Mouse (Mus musculus) cerebellum, adult 9-11 months (tissue): ENCODE data around the gene Atp8a1.

ENCODE experiments used
- DNase-seq: peaks from one replicate; pipeline ENCODE4 v3.0.0; 2022

Gene Atp8a1

DNA sequence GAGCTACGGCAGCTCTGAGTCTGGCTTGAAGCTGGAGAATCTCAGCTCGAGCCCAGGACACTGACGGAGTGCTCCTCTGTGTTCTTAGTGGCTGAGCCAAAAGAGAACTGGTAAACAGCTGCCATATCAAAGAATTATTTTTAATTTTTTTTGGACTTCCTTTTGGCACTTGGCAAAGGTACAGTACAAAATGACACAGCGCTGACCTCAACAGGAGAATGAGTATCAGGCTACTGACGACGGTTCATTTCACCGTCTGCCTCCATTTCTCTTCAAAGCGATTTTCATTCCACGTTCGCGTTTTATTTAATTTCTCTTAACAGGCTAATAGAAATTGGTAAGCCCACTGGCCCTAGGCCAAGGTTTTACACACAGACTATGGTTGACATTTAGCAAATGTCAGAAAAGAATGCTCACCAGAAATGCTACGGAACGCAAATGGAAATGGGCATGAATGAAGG lies 177.8 kb downstream of the Atp8a1 start:
- DNase-seq, result peak; percentile 27

DNA sequence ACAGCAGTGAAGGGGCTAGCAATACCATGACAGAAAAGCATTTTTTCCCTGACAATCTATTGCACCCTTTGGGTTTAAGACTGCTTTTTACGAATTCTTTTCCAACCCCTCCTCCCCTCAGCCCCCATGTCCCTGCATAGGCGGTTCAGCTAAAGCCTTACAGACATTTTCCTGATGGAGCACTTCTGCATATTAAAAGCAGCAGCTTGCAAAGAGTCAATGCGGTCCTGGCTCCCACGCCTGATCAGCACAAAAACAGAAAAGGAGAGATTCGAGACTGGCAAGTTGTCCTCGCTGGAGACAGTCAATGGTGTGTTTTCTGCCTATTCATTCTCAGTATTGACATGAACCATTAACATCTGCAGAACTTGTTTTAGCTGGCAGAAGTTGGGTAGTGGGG lies 184.5 kb downstream of the Atp8a1 start:
- DNase-seq, result no peak

DNA sequence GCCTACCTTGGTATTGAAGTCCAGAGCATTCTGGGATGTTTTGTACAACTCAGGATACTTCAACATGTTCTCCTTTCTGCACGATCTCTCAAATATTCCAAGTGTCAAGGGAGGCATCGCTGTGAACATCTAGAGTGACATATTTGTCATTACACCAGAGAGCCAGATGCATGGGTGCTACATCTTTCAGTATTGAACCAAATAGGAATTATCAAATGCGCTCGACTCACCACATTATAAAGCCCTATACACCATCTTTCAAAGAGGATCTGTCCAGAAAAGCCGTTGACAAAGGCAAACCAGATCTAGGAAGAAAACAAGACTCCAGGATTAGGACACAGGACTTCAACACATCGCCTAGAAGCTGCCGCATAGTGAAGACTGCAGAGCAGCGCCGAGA lies 187.4 kb downstream of the Atp8a1 start:
- DNase-seq, result no peak

DNA sequence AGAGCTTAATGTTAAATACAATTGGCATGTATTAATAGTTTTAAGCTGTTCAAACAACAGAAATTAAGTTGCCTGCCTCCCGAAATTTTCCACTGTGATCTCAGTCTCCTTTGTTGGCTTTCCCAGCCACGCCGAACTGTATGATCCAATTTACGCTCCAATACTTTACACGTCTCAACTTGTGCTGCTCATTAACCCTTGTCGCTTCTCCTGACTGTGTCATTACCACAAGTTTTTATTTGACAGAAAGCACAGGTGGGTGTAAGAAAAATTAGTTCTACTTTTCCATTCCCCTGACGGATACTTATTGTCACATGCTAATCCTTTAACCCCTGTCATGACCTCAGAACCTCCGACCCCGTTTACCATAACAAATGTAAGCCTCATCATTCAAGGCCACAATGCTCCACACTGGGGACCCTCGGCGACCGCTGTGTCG lies 190.4 kb downstream of the Atp8a1 start:
- no peak for DNase-seq

DNA sequence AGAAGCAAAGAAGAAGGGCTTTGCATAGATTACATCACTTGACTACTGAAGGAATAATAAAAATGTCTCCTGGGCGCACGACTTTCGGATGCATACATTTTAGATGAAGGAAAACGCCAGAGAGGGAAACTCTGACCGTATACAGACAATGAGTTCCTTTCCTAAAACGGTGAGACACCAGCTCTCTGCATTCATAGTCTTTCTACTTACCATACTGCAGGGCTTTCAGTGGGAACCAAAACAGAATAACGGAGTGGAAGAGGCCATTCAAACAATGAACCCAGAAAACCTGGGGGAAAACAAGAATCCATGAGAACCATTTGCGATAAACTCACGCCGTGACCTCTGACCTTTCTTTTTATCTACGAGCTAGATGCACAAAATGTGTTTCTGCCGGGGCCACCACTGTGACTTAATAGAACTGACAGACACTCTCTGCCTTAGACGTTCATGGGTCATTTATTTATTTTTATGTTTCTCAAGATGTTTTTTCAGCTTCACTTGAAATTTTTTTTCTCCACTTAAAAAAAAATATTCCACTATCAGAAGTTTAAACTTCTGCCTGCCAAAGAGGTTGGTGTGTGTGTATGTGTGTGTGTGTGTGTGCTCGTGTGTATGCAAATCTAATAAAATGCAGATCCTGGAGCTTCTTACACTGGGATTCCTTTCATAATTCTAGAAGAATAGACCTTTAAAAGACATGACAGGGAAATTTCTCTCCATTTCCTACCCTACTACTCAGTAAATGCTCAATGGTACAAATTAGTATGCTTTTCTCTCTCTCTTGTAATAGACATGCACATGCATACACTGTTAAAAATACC lies 191.3 kb downstream of the Atp8a1 start:
- DNase-seq, result no peak

DNA sequence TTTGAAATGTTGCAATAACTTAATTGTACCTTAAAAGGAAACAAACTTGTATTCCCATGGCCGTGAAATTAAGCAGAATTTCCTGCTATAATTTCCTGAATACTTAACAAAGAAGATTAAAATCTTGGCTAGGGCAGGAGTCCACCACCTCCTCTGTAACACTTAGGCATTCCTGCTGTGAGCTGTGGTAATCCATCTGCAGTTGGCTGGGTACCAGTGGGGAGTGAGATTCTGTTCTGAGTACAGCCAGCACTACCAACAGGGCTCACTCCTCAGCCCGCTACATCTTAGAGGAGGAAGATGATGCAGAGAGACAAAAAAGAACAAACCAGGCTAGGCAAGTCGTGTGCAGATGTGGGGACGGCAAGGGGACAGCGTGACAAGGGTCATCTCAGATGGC lies 192.7 kb downstream of the Atp8a1 start:
- DNase-seq, result peak; percentile 32

DNA sequence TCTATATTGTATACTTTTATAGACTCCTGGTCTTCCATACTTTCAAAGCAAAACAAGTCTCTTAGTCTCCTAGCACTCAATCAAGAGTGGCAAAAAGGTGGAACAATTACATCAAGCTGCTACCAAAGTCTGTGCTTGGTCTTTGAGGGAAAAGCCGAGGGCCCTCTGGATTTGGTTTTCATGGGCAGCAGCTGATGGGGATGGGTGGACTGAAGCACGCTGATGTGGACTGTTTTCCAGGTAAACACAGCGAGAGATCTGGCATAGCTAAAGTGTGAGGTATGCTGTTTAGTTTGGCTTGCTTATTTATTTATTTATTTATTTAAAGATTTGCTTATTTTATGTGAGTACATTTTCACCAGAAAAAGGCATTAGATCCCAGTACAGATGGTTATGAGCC lies 193.7 kb downstream of the Atp8a1 start:
- no peak for DNase-seq

DNA sequence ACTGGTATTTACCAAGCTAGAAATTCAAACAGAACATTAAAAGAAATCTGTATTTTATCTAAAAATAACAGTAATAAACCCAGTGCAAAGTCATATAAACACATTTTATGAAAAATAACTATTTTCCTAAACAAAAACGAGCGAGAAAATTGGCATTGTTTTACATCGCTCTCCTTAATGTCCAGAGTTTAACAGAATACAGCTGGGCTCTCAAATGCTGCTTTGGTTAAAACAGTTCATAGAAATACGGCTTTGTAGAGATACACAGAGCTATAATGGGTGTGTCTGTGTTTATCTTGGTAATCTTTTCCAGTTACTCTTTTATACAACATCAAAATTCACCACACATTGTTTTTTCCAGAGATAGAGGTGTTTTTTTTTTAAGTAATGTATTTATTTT lies 194.8 kb downstream of the Atp8a1 start:
- DNase-seq, result no peak

DNA sequence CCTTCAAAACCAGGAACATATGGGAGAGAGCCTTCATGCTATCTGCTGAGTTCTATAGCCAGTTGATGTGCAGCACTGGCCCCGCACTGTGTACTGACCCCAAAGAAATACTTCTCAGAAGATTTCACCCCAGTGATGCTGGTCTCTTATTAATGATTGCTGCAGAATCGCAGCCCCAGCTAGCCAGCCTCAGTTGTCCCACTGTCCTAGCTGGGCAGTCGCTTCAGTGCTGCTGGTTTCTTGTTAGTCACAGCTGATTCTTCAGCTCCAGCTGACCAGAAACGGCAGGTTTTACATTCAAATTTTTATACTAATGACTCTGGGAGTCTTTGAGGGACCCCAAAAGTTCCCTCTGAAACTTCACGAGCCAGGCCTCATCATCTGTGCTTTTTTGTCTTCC lies 197.2 kb downstream of the Atp8a1 start:
- no peak for DNase-seq

DNA sequence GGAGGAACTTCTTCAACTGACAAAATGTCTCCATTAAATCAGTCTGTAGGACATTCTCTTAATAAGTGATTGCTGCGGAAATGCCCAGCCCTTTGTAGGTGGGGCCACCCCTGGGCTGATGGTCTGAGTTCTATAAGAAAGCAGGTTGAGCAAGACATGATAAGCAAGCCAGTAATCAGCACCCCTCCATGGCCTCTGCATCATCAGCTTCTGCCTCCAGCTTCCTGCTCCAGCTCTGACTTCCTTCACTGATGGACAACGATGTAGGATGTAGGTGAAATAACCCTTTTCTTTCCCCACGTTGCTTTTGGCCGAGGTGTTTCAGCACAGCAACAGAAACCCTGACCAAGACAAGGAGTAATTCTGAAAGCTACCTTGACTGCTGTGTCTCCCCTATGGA lies 198.1 kb downstream of the Atp8a1 start:
- no peak for DNase-seq

DNA sequence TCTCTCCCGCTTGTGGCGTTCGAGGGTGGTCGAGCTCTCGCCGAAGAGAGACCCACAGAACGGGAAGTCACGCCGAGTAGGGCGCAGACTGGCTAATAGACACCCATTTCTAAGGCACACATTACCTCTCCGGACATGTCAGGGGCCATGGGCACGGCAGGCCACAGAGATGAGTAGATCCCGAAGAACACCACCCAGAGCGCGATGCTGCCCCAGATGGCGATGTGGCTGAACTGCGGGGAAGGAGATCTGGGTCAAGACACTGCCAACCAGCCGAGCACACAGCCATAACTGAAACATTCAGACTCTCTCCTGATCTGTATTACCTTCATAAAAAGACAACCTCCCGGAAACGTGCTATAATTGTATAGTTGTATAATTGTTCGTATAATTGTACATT lies 199.7 kb downstream of the Atp8a1 start:
- no peak for DNase-seq

DNA sequence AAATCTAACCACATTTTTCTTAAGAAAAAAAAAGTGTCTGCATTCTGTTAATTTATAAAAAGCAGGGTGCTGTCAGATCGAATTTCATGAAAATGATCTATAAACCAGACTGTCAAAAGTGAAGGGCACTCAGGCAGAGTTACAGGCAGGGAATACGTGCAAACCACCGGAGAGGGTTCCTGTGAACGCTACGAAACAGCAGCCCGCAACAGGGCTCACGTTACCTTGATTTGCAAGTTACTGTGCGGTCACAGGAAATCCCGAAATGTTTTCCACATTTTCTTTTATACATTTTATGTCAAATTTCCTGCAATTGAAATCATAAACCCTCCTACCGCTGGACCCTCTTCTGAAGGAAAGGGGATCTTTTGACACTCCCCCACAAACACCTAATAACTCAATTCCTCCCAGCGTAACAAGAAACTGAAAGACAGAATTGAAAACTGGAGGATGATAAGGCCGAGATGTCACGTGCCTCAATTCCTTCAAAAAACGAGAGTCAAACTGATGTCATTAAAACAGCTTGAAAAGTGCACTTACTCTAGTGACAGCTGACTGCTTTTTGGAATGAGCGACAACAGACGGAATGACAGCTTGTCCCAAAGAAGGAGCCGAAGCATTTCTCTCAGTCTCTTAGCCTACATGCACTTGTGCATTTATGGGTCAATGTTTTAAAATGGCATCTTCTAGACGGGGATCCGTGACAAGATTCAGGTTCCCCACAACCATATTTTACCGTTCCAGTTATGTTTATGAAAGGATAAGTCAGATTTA lies 200.3 kb downstream of the Atp8a1 start:
- no peak for DNase-seq

DNA sequence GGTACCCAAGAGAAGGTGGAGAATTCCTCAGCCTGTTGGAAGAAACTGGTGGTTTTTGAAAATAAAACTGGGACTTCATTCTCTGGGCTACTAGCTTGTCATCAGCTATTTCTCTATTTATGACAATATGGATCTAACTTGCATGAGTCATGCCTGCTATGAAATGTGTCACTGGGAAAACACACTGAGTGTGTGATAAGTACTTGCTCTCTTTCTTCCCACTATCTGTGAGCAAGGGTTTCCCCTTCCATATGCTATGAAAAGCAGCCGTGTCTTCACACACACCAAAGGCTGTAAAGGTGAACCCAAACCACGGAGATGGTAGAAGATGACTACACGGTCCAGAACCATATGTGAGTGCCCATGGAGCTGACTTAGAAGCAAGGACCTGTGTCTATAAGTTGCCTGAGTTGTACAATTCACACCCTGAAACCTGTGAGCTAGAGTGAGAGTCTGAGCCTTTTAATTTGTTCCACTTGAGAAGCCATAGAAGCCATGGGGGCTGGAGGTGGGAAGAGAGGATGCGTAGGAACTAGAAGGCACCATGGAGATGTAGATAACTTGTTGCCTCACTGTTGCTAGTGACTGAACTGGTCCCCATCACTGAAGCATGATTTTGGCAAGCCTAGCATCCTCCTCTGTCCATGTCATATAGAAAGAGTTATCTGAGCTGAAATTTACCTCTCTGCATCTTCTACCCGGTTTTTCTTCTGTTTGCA lies 203.5 kb downstream of the Atp8a1 start:
- no peak for DNase-seq

DNA sequence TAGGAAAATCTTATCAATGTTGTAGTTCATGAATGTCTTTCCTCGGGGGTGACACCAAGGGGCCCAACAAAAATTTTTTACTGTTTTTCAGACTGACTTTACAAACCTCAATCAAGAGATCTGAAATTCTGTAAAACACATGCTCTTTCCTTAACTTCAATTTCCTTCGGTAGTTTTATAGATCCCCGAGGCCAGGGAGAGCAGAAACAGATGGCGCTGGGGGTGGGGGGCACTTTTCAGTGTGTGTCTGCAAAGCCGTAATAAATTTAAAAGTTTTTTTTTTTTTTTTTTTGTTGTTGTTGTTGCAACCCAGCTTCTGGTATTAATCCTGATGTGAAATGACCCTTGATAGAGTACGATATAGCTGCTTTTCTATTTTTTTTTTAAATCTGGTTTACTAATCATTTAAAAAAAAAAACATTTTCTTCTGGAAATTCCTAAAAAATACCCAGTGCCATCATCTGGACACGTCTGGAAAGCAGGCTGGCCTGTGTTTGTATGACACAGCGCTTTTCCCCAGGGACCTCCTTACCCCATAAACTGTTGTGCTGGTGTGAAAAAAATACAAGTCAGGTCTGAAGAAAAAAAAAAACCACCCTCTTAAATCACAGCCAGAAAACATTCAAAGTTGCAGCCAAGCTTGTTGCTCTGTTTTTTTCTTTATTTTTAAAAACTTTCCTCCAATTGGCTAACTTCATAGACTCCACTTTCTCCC lies 205.7 kb downstream of the Atp8a1 start:
- DNase-seq, result no peak

DNA sequence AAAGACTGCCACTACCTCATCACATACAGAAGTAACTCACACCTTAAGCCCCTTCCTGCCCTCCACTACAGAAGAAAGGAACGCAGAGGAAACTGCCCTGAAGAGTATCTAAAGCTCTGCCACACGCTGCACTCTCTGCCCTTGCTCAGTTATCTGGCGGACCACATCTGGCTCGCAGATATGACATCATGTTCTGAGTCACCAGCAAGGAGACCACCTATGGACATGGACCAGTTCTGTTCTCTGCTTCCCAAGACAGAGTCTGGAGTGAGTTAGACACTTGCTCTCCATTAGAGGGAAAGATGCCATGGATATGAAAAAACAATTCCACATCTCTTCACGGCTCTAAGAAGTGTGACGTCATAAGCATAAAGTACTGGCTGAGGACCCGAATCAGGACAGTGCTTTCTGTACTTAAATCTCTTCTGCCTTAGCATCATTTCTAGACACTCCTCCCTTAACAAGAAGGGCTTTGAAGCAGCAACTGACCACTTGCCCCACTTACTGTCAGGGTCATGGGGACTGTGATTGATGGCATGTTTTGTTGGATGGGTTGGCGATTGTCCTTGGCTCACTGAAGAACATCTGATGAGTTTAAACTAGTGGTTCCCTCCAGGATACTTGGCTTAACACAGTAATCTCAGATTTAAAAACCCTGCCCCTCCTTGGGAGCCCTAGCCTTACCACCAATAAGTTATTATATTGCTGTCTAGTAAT lies 206.5 kb downstream of the Atp8a1 start:
- no peak for DNase-seq

DNA sequence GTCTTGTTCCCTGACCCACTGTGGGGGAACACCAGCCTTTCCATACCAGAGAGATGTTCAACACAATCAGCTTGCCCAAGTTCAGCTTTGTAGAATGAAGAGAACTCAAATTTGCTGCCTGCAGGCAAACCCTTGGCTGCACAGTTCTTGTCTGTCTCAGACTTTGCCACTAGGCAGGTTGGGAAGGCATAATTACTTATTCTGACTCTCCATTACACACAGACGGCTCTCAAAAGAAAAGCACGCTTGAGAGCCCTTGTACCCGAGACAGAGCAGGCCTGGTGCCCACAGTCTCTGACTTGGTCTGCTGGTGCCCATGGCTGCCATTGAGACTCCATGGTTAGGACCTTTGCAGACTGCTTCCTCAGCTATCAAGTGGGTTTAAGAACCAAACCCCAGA lies 212.9 kb downstream of the Atp8a1 start:
- no peak for DNase-seq

DNA sequence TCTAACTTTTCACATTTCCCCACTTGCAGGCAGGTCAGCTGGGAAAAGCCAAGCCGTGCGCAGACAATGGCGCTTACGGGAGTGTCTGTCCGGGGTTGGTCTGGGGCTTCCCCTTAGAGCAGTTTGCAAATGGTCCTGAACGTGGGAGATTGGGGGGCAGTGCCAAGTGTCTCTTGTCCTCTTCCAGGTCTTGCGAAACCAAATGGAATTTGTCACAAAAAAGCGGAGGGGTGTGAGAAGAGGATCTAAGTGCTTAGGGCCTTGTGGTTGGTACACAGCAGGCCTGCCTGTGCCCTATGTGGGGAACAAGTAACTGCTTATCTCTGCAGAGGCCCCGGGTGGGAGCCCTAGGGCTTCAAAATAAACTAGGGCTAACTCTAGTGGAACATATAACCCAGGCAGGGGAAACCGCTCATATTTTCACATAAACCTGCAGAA lies 213.4 kb downstream of the Atp8a1 start:
- no peak for DNase-seq

DNA sequence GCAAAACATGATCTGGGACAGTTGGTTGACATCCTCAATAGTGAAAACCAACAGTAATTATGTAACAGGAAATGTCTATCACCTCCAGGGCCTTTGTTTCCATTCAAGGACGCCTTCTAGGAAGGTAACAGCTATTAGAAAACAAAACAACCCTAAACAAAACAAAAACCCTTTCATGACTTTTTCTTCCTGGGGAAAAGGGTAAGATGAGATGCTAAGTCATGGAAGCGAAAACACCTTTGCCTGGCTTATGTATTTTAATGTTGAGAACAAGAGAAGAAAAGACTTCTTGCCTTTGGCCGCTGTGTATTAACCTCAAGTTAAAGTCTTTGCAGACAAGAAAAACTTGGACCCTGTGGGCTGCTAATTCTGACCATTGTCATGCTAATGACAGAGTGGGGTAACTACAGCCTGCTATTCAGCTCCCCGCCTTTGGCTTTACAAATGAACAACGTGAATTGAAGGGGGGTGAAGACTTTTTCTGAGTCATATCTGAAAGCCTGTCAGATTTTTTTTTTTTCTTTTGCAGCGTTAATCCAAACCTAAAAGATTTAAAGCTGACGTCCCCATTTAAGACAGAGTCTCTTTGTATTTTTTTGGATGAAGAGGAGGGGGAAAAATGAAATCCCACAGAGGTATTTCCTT lies 214.0 kb downstream of the Atp8a1 start:
- no peak for DNase-seq

DNA sequence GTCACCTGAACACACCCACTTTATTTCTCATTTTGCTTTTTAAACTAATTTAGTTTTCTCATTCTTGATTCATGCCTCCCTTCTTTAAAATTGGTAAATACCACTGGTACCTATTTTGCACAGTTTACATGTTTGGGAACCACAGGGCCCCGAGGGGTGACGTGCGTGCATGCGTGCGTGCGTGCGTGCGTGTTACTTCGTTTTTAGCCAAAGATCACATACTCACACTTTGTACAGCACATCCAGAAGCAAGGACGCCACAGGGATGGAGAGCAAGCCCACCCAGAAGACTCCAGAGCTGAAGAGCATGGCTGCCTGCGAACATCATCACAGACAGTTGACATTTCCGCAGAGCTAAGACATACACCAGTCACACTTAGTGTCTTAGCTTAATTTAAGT lies 216.0 kb downstream of the Atp8a1 start:
- DNase-seq, result no peak

DNA sequence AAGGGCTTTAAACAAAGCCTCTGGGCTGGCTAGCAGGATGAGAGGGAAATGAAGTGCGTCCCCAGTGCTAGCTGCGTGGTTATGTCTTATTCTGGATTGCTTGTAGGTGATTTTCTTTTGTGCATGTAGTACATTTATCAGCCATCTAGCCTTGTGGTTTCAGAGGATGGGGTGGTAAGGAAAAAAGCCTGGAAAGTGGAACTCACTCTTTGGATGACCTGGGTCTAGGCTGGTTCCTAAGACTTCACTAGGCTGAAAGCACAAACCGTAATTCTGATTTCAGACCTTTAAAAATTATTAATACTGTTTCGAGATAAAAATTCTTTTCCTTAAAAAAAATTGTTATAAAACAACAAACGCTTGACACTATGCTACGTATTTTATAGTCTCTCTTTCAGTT lies 217.4 kb downstream of the Atp8a1 start:
- no peak for DNase-seq

DNA sequence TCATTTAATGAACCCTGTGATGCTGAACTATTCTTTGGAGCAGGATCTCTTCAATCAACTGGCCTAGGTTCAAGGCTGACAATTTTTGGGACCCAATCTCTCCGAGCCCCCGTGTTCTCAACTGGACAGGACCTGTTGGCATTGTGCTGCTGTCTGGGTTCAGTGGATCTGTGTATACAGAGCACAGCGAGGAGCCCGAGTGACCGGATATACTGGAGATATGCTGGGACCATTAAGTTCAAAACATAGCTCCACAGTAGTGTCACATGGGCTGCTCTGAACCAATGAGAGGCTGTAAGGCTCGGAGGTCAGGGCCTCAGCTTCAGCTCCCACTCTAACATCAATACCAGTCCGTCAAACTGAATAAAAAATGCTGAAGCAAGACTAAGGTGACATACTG lies 217.8 kb downstream of the Atp8a1 start:
- no peak for DNase-seq
